Mouse (Mus musculus): ENCODE data around the gene Zic1. TPM values are rescaled to one million over a fixed set of nuclear protein-coding genes. Genes with fewer than 3 reads are reported as not detected.

The Zic1 gene
- 0.05 and 0.10 TPM in 2 replicates for polyA plus RNA-seq (2015; fragmentation: Nextera tagmentation; extraction: Ambion mirVana)

DNA sequence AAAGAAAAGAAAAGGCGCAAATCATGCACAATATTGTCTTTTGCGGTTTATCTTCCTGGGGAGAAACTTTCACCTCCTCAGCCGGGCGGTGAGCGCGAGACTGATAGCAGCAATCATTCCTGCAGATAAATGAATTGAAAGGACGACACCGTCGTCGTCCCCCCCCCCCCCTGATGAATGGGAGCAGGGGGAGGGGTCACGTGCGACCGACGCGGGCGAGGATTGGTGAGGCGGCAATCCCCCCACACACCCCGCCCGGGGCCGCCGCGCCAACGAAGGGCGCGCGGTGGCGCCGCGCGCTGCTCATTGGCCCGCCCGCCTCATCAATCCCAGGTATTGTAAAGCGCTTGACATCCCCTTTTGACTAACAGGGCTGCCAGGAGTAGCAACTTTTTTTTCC lies at the start of gene Zic1:
Gene Zic1, minus strand, starts transcription at position 147 of the 400 bp plus-strand sequence.
- no peaks in the 10 kb centered on the region for H3K36me3 ChIP-seq
- H3K27ac ChIP-seq = no peak within 1 kb of the TSS
- peak within 1 kb of the TSS; percentile 32 for H3K4me2 ChIP-seq
- peak within 1 kb of the TSS; percentile 28 for H3K4me3 ChIP-seq (replicated peaks)
- H3K9me3 ChIP-seq (replicated peaks) = no peaks in the 10 kb centered on the region
- DNase-seq = no peak
- H3K27me3 ChIP-seq = peaks cover 100% of the 10 kb centered on the region
- H3K9ac ChIP-seq = no peak within 1 kb of the TSS
- ATAC-seq (ENCODE audit: low read depth) = no peak
- 0% methylated on average over 13 of the region's 33 CpGs for WGBS (ENCODE audit: insufficient replicate concordance)
- peaks cover 13% of the 10 kb centered on the region; the same call in 1 of the 2 replicates for H3K4me1 ChIP-seq (replicated peaks)

DNA sequence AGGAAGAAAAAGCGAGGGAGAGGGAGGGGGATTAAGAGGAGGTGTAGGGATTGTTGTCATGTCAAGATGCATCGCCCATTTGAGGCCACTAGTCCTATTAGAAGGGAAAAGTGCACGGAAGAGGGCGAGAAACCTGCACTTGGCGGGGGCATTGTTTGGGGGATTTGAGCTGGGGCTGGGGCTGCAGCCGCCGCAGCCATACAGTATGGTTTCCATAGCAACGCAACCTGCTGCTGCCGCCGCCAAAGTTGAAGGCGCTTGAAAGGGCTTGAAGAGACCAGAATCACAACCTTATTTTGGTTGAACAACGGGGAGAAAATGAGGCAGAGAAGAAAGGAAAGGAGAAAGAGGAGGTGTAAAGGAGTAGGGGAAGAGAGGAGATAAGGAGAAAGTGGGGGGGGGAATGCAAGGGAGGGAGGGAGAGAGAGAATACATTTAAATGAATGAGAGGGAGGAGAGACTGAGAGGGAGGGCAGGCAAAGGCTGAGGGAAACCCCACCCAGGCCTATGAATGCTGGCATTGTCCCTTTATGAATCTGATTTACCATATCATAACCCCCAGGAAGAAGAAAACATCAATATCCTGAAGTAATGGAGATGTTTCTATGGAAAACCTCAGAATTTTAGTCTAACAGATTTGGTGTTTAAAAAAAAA lies 48.5 kb upstream of the Zic1 start:
- ATAC-seq (ENCODE audit: low read depth) (no peak), DNase-seq (no peak)
- no peaks in the 10 kb centered on the region for H3K36me3 ChIP-seq
- H3K4me2 ChIP-seq = no peak overlapping the region
- H3K9me3 ChIP-seq (replicated peaks) = no peaks in the 10 kb centered on the region
- H3K27ac ChIP-seq = no peak overlapping the region
- no peak overlapping the region for H3K9ac ChIP-seq
- H3K4me1 ChIP-seq (replicated peaks) = no peaks in the 10 kb centered on the region
- H3K4me3 ChIP-seq (replicated peaks) = no peak overlapping the region
- H3K27me3 ChIP-seq = peaks cover 30% of the 10 kb centered on the region
- 3% methylated on average over 12 of the region's 12 CpGs for WGBS (ENCODE audit: insufficient replicate concordance)

DNA sequence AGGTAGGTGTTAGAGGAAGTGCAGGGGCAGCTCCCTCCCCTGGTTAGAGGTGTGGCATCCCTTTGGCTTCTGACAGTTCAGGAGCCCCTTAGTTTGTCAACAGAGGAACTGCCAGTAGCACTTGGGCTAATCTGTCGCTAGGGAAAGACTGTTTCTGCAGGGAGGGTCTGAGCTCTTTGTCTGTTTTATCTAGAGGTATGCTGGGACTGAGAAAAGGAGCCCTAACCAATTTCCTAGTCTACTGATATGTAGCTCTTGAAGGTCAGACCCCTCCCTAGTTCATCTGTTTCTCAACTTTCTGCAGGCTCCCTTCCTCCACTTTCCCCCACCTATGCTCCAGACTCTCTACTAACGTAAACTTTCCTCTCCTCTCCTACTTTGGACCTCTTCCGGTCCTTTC lies 44.2 kb upstream of the Zic1 start:
- H3K27me3 ChIP-seq = peaks cover 56% of the 10 kb centered on the region

DNA sequence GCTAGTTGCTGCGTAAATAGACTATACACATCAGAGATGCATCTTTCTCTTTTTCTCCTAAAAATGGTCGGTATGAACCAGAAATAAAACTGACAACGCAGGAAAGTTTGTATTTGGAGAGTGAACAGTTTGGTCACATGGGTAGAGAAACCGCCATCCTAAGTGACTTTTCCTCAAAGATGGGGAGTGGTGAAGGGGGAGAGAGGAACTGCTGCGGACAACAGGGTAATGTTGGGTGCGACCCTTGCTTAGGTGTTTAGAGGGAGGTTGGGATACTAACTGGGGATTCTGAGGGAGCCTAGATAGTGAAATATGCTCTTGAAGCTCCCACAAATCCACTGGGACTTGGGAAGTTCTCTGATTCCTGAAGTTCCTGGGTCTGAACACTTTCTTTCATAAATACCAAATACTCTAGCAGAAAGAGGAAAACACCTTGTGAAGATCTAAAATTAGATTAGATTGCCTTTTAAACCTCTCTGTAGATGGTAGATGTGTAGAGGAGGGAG lies 40.7 kb upstream of the Zic1 start:
- ATAC-seq (ENCODE audit: low read depth) = no peak
- no peaks in the 10 kb centered on the region for H3K4me1 ChIP-seq (replicated peaks)
- no peaks in the 10 kb centered on the region for H3K36me3 ChIP-seq
- no peak overlapping the region for H3K4me3 ChIP-seq (replicated peaks)
- peaks cover 82% of the 10 kb centered on the region for H3K27me3 ChIP-seq
- H3K4me2 ChIP-seq = no peak overlapping the region
- 2% methylated on average over 6 of the region's 6 CpGs for WGBS (ENCODE audit: insufficient replicate concordance)
- DNase-seq = no peak
- H3K9me3 ChIP-seq (replicated peaks) = no peaks in the 10 kb centered on the region
- no peak overlapping the region for H3K9ac ChIP-seq
- no peak overlapping the region for H3K27ac ChIP-seq

More for the DNA sequence above, 44.2 kb upstream of the Zic1 start:
- no peak overlapping the region for H3K4me2 ChIP-seq
- no peak for ATAC-seq (ENCODE audit: low read depth)
- no peak overlapping the region for H3K9ac ChIP-seq
- H3K9me3 ChIP-seq (replicated peaks) = no peaks in the 10 kb centered on the region
- DNase-seq = no peak
- no peak overlapping the region for H3K27ac ChIP-seq
- no peaks in the 10 kb centered on the region for H3K4me1 ChIP-seq (replicated peaks)
- H3K36me3 ChIP-seq = no peaks in the 10 kb centered on the region
- 0% methylated on average over 3 of the region's 3 CpGs for WGBS (ENCODE audit: insufficient replicate concordance)
- H3K4me3 ChIP-seq (replicated peaks) = no peak overlapping the region

DNA sequence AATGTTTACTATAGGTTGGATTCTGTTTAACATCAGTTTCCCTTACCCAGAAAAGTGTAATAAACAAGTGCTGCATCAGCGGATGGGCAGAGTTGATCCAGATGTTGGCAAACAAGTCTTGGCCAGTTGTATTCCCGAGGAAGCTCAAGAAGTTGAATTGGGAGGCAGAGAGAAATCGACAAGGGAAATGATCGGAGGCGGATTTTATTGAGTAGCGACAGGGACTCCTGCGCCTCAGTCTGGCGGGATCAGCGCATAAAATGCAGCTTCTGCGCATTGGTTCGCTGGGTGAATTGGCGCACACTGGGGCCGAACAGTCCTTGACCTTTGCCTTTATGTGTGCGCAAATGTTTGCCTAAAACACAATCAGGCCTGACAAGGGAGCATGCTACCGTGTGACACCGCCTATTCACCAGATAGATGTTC lies 40.2 kb upstream of the Zic1 start:
- ATAC-seq (ENCODE audit: low read depth) (no peak), DNase-seq (no peak)
- no peak overlapping the region for H3K9ac ChIP-seq
- H3K27me3 ChIP-seq = peaks cover 87% of the 10 kb centered on the region
- H3K4me3 ChIP-seq (replicated peaks) = no peak overlapping the region
- no peak overlapping the region for H3K27ac ChIP-seq
- no peaks in the 10 kb centered on the region for H3K36me3 ChIP-seq
- H3K4me1 ChIP-seq (replicated peaks) = no peaks in the 10 kb centered on the region
- H3K4me2 ChIP-seq = no peak overlapping the region
- H3K9me3 ChIP-seq (replicated peaks) = no peaks in the 10 kb centered on the region
- WGBS (ENCODE audit: insufficient replicate concordance) = 2% methylated on average over 16 of the region's 16 CpGs

DNA sequence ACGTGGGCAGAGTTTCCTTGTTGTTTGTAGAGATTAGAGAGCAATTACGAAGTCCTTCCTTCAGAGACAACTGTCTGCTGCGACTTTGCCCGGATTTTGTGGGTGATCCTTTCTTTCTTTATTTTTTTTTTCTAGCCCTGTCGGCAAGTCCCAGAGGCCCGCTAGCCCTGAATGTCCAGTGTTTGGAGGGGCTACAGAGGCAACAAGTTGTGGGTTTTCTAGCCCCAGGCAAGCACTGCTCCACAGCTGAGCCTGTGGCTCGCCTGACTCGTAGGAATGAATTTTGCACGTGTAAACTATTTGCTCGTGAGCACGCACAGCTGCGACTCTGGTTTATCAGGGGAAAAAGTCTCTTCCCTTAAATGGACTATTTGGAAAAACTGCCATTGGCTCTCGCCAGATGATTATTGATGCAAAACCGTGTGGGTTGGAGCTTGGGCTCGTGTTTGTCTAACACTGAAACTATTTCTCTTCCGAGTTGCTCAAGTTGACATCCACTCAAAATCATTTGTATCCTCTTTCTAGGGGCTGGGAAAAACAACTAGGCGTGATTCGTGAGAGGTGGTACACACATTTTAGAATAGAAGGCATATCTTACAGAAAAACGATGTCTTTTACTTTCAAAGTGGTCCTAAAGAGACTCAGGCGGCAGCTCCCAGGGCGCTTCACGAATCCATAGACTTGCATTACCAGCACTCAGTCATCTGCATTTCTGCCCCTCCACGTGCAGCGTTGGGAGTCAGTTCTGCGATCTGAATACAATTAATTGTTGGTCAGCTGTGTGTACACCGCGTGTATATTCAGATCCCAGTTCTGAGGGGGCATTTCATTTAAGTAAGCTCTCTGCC lies 39.5 kb upstream of the Zic1 start:
- no peaks in the 10 kb centered on the region for H3K4me1 ChIP-seq (replicated peaks)
- 2% methylated on average over 27 of the region's 27 CpGs for WGBS (ENCODE audit: insufficient replicate concordance)
- no peak overlapping the region for H3K4me3 ChIP-seq (replicated peaks)
- ATAC-seq (ENCODE audit: low read depth) = no peak
- DNase-seq = no peak
- H3K27me3 ChIP-seq = peaks cover 88% of the 10 kb centered on the region
- no peaks in the 10 kb centered on the region for H3K36me3 ChIP-seq
- no peak overlapping the region for H3K4me2 ChIP-seq
- no peak overlapping the region for H3K9ac ChIP-seq
- H3K27ac ChIP-seq = no peak overlapping the region
- no peaks in the 10 kb centered on the region for H3K9me3 ChIP-seq (replicated peaks)

DNA sequence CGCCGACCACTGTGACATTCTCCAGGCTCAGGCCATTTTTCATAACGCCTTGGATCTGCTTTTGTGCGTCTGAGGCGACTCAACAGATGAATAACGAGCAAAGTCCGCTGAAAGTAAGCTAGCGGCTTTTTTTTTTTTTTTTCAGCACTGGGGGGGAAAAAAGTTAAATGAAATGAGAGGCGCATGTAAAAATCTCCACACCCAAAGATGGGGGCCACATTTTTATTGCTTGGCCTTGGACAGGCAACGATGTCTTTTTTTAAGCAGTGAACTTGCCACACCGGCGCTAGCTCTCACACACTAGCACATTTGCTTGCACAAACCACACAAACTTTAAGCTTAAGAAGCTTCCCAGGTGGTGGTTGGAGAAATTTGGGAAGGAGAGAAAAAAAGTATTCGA lies 38.6 kb upstream of the Zic1 start:
- Histone ChIP-seq H3K4me3 (replicated peaks) (no peak overlapping the region), H3K27me3 (peaks cover 89% of the 10 kb centered on the region), H3K9me3 (replicated peaks) (no peaks in the 10 kb centered on the region), H3K36me3 (no peaks in the 10 kb centered on the region), H3K4me2 (no peak overlapping the region), H3K4me1 (replicated peaks) (no peaks in the 10 kb centered on the region), H3K9ac (no peak overlapping the region), H3K27ac (no peak overlapping the region)
- ATAC-seq (ENCODE audit: low read depth) (no peak), DNase-seq (no peak)
- WGBS (ENCODE audit: insufficient replicate concordance) = 4% methylated on average over 13 of the region's 13 CpGs

DNA sequence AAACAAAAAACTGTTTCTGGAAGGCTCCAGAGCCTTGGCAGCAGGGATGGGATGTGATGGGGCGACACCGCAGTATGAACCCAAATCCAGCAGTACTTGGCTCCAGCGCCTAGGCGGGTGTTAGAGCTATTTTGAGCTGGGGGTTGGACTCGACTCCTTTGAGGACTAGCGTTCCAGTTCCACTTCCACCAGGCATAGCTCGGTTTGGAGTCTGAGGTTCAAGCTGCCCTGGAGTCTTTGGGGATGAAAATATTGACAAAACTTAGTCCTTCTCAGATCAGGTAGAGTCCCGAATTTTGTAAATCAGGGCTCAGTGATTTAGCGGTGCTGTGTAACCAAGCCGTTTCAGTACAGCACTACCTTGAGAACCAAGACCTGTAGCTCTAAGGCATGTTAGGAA lies 35.9 kb upstream of the Zic1 start:
- no peak for ATAC-seq (ENCODE audit: low read depth)
- DNase-seq = no peak
- Histone ChIP-seq H3K36me3 (no peaks in the 10 kb centered on the region), H3K27ac (no peak overlapping the region), H3K4me2 (no peak overlapping the region), H3K27me3 (peaks cover 96% of the 10 kb centered on the region), H3K4me1 (replicated peaks) (no peaks in the 10 kb centered on the region), H3K9me3 (replicated peaks) (no peaks in the 10 kb centered on the region), H3K9ac (no peak overlapping the region), H3K4me3 (replicated peaks) (no peak overlapping the region)
- 3% methylated on average over 10 of the region's 10 CpGs for WGBS (ENCODE audit: insufficient replicate concordance)

DNA sequence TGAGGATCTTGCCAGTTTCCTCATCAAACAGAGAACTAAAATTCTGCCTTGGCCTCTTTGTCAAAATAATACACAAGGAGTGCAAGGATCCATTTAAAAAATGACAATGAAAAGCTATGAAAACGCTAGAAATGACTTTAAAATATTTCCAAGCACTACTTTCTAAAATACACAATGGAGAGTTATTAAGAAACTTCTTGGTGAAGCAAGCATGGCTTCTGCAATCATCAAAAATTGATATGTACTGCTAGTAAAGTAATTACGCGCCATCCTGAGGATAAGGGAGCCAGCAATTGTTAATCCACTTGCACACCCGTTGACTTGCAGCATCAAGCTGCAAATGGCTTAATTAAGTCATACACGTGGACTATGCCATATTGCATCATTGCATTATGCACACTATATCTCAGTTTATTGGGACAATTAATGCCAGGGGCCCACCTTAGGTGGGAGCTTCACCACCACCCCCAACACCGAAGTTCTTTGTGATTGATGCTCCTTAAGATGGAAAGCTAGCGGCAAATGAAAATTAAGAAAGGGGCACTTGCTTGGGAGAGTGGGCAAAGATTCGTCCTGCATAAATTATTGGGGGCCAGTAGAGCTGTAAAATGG lies 35.0 kb upstream of the Zic1 start:
- Histone ChIP-seq H3K4me1 (replicated peaks) (no peaks in the 10 kb centered on the region), H3K27ac (no peak overlapping the region), H3K9me3 (replicated peaks) (no peaks in the 10 kb centered on the region), H3K4me2 (no peak overlapping the region), H3K27me3 (peaks cover 96% of the 10 kb centered on the region), H3K36me3 (no peaks in the 10 kb centered on the region), H3K4me3 (replicated peaks) (no peak overlapping the region), H3K9ac (no peak overlapping the region)
- 9% methylated on average over 8 of the region's 8 CpGs for WGBS (ENCODE audit: insufficient replicate concordance)
- ATAC-seq (ENCODE audit: low read depth) (no peak), DNase-seq (no peak)

DNA sequence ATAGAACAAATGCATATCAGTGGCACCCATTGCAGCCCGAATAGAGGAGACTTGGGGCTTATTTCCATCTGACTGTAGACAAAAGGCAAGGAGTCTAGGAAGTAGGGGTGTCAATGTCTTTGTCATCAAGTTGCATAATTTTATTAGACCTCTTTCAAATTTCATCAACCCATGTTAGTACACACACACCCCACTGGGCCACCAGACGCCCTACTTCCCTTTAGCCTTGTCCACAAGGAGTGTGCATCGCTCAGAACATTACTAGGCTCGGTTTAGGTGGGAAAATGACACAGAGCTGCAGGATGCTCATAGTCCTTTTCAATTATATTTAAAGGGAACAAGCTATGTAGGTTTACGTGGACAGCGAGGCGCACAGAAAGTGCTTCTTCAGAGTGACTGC lies 34.4 kb upstream of the Zic1 start:
- 21% methylated on average over 7 of the region's 7 CpGs for WGBS (ENCODE audit: insufficient replicate concordance)
- H3K27me3 ChIP-seq = peaks cover 96% of the 10 kb centered on the region
- no peak overlapping the region for H3K27ac ChIP-seq
- ATAC-seq (ENCODE audit: low read depth) (no peak), DNase-seq (no peak)
- no peaks in the 10 kb centered on the region for H3K36me3 ChIP-seq
- no peaks in the 10 kb centered on the region for H3K4me1 ChIP-seq (replicated peaks)
- H3K4me2 ChIP-seq = no peak overlapping the region
- no peak overlapping the region for H3K4me3 ChIP-seq (replicated peaks)
- H3K9me3 ChIP-seq (replicated peaks) = no peaks in the 10 kb centered on the region
- H3K9ac ChIP-seq = no peak overlapping the region

DNA sequence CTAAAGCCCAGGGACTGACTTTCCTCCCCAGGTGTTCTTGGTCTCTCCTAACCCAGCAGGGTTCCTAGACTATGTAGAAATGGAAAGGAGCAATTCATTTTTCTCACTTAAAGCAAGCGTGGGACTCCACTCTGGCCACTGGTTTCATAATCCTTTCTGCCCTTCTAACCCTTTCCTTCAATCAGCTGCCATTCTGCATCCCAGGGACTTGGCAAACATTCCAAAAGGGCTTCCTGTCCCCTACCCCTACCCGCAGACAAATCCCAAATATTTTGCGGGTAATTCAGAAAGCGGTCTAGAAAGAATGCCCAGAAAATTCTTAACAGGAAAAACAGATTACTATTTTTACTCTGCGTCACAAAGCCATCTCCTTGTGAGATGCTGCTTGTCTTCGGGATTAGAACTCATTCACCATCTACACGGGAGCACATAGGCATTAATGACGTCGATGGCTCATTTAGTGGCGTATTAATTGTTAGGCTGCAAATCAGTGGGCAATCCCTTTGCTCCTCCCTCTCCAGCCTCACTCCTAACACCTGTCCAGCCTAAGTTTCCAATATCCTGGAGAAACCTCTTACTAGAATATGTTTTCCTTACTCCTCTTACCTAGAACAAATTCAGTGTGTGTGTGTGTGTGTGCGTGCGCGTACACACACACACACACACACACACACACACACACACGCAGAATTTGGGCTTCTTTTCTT lies 29.6 kb upstream of the Zic1 start:
- ATAC-seq (ENCODE audit: low read depth) (no peak), DNase-seq (no peak)
- no peak overlapping the region for H3K9ac ChIP-seq
- no peaks in the 10 kb centered on the region for H3K9me3 ChIP-seq (replicated peaks)
- no peaks in the 10 kb centered on the region for H3K4me1 ChIP-seq (replicated peaks)
- H3K36me3 ChIP-seq = no peaks in the 10 kb centered on the region
- 10% methylated on average over 14 of the region's 14 CpGs for WGBS (ENCODE audit: insufficient replicate concordance)
- peaks cover 92% of the 10 kb centered on the region for H3K27me3 ChIP-seq
- no peak overlapping the region for H3K4me3 ChIP-seq (replicated peaks)
- H3K4me2 ChIP-seq = no peak overlapping the region
- no peak overlapping the region for H3K27ac ChIP-seq

Data from liver, embryonic 13.5 days (tissue).